Mouse (Mus musculus) R1 (cell line): ENCODE measurements at regions not wholly inside any gene's neighbourhood (a gene's known extent, or its start where the extent isn't known, plus 50 kb on each side); places are given as distances from the start of the nearest gene placed in this dataset.
A peak's percentile ranks its signal among the peaks of the same experiment; 100 is the strongest.

ENCODE experiments used
- DNase-seq: peaks from one replicate; pipeline ENCODE4 v3.0.0-alpha.2; 2018; ENCODE audit warnings: low read depth, low spot score

- DNase-seq: no peak
Measured at GRCm38 (mm10) chr3:147976069-147976468, 1014.3 kb downstream of the Adgrl2 start.

GRCm38 (mm10) chr3:147975500-147975899, 1014.9 kb downstream of the Adgrl2 start:
- DNase-seq: no peak

- DNase-seq: no peak
Measured at GRCm38 (mm10) chr3:147974515-147974914, 1015.8 kb downstream of the Adgrl2 start.

DNA sequence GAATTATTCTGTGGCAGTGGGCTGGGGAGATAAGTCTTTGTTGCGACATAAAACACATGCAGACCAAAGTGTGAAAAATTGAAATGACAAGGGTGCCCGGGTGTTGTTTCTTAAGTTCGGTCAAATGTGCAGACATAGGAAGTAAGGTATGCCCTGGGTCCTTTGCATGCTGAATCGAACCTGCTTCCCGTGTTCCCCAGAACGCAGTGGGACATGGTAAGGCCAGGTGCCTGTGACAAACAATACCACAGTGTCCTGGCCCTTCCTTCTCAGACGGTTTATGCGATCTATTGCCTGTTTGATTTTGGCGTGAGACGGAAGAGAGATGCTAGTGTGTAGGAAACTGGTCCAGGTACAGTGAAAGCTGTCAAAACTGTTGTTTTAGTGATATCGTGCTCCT, 1022.1 kb downstream of the Adgrl2 start:
- DNase-seq: peak; percentile 6

DNA sequence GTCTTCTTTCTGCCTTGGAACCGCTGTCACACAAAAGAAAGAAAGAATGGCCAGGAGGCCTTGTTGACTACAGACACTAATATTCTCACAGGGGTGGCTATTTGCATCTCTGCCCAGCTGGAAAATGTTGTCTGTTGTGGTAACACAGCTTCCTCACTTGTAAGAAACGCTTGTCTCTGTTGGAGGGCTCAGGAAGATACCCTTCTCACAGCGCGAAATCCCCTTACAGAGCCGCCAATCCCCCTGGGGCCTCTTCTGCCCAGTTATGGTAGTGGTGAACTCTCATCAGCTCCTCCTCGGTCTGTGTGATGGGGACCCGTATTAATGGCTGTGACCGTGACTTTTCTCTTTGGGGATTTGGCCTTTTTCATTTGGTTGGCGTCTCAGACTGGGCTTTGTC, 1022.5 kb downstream of the Adgrl2 start:
- peak; percentile 4 for DNase-seq

DNA sequence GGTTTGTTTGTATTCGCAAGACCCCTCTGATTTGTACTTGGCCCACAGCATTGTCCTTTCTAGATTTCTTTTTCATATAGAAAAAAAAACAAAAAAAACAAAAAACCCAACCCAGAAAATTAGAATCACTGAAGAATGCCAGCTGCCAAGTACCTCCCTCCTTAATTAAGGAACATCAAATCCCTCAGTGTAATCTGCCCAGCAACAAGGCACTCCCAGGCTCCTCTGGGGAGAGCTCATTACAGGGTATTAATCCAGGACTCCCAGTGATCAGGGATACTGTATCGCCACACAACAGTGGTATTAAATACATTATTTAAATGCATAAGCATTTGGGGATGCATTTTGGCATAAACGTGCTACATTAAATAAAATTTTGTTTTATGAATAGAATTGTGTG, 1023.1 kb downstream of the Adgrl2 start:
- DNase-seq: no peak

- DNase-seq: no peak
Measured at GRCm38 (mm10) chr3:147966827-147967226, 1023.5 kb downstream of the Adgrl2 start.

DNA sequence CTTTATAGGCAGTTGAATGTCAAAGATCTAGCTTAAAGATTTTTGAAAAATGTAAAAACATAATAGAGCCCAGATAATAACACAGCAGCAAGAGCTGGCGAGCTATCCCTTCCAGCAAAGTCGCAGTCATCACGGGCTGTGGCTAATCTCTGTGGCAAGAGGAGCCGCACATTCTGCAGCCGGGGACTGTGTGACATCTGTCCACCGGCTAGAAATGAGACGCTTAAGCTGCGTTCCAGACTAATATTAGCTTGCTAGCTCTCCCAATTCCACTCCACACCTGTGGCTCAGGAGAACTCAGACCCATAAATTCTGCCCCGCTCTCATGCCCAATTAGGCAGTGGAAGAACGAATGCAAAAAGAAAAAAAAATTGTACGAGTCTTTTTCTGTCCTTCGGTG, 1024.0 kb downstream of the Adgrl2 start:
- no peak for DNase-seq

DNA sequence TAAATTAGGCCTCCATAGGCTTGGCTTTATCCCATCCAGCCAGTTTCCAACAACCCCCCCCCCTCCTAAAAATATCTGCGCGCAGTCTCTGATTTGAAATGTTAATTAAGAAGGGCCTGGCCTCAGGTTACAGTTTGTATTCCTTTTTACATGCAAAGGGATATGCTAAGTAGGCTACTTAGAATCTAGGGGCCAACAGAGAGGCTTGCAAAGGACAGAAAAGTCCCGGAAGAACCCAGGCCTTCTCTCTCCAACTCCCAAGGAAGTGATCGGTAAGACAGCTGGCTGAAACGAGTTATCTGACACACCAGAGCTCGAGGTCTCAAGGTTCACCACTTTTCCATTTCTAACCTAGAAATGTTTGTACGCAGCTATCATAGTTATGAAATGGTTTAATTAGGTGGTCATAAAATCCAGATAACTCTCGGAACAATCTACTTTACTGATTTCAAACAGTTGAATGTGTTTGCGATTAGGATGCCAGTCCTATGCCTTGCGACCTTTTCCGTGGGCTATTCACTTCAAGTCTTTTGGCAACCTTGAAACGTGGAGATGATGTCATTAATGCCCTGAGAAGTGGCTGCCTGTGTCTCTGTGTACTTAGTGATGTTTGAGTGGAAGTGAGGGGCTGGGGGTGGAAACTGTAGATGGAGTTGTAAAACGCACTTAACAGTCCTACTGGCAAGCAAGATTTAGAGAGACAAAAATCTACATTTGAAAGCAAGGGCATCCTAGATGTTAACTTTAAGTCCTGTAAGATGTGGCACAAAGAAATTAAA, 1026.5 kb downstream of the Adgrl2 start:
- DNase-seq: peak; percentile 92

DNA sequence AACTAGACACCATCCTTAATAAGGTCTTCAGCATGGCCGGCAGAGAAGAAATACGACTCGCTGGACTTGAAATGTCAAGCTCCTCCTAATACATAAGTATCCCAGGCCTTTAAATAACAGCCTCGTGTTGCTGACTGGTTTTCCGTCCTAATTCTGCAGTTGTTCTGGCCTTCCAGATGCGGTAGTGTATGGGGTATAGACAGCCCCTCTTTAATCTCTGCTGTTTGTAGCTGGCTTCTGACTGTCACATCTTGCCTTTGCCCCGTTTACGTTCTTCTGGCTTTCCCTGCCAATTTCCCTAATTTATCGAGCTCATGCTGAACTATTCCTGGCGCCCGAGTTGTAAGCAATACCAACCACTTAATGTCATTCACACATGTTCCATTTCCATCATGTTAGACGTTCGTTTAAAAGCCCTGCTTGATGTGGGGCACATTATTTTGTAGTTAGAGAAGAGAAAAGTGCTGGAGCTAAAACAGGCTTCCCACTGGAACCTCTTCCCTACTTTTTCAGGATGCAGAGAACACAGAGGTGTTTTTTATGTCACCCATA, 1042.2 kb downstream of the Adgrl2 start:
- DNase-seq: no peak

- DNase-seq: no peak
Measured at GRCm38 (mm10) chr3:147943314-147943713, 1047.0 kb downstream of the Adgrl2 start.

GRCm38 (mm10) chr3:147930811-147931251, 1059.5 kb downstream of the Adgrl2 start:
- DNase-seq: no peak

GRCm38 (mm10) chr3:147920181-147920580, 1068.0 kb downstream of the Ttll7 start:
- DNase-seq: no peak

- DNase-seq: no peak
Measured at GRCm38 (mm10) chr3:147919701-147920100, 1067.5 kb downstream of the Ttll7 start.

DNA sequence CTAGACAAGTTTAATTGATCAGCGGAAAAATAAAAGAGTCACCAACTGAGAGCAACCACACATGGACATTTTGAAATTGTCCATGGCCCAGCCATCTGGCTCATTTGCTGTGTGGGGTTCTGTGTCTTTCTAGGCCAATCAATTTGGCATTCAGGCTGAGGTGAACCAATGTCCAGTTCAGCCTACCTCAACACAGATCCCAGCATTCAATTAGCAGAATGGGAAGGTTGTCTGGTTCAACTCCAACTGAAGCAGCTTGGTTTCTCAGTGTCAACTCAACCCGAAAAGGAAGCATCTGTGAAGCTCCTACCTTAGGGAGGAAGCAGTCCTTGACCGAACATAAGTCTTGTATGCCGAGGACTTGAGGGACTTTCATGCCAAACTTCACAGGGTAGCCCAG, 1067.0 kb downstream of the Ttll7 start:
- DNase-seq: no peak

- no peak for DNase-seq
Measured at GRCm38 (mm10) chr3:147896751-147897150, 1044.6 kb downstream of the Ttll7 start.

GRCm38 (mm10) chr3:147891682-147892081, 1039.5 kb downstream of the Ttll7 start:
- no peak for DNase-seq

DNA sequence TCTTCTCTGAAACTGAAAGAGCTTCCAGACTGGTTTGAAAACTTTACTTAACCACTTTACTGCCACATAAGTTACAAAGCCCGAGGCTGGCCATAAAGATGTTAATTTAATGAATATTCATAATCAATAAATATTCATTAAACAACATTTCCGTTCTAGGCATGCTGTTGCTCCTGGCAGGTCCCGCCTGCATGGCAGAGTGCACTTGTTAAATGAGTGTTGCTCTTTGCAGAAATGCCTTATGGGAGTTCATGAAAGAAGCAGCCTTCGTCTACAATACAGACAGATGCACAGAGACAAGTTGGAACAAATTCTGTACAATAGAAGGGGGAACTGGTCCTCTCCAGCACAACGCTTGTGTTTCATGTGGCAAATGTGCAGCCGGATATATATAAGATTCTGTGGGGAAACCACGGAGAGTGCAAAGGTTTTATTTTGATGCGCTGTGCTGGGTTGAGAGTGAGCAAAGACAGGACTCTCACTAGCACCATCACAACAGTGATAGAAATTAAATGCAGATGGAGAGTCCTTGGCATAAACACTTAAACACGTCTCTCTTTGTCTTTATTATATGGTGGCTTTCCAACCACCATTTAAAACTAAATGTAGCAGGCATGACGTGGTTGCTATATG, 1034.2 kb downstream of the Ttll7 start:
- no peak for DNase-seq

- no peak for DNase-seq
Measured at GRCm38 (mm10) chr3:147882936-147883645, 1030.9 kb downstream of the Ttll7 start.

- peak; percentile 3 for DNase-seq
Measured at GRCm38 (mm10) chr3:147878690-147879089, 1026.5 kb downstream of the Ttll7 start.

DNA sequence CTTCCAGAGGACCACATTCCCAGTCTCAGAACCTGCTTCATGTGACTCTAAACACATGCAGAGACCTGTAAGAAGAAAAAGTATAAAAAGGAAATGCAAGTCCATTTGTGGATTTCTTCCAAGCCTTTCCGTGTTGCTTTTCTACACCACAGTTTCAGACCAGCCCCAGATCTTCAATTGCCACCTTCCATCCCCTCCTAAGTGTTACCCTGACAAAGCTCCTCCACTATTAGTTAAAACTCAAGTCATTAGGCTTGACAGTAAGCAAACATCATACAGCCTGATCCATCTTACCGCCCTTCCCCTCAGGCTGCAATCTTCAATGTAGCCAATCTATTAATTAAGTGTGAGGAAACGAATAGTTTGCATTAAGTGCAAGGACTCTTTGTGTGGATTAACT, 1016.1 kb downstream of the Ttll7 start:
- DNase-seq: no peak

DNA sequence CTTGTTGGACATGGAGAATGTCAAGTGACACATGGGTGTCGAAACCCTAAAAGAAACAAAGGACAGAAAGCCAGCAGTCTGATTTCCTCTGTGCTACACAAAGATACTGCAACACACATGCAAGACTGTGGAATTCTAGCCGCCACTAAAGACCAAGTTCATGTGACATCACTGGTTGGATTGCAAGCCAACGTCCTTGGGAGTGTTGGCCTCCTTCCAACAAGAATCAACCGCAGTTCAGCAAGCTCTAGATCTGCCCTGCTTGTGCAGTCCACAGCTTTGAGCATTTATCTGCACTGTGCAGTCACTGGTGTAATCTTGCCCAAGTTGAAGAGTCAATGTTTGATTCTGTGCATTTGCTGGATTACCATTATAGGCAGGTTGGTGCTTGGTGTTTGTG, 1001.2 kb downstream of the Ttll7 start:
- DNase-seq: no peak
